Mouse (Mus musculus) liver, embryonic 12.5 days (tissue): ENCODE data around the gene Dnase1l3. TPM values are rescaled to one million over a fixed set of nuclear protein-coding genes. Genes with fewer than 3 reads are reported as not detected.
A peak's percentile ranks its signal among the peaks of the same experiment; 100 is the strongest.

Source experiments
- ATAC-seq: fragments of 200-750 bp; cut with Nextera tagmentation; 2 replicates; pipeline ENCODE4 v1.8.0; 2017; ENCODE audit warnings: moderate number of reproducible peaks, mild to moderate bottlenecking, moderate library complexity
- H3K27ac ChIP-seq: fragments of 300-500 bp; sonication (generic); 2 replicates; pipeline ENCODE4 v1.5.1; 2016; ENCODE audit warnings: mild to moderate bottlenecking
- H3K27me3 ChIP-seq: fragments of 300-500 bp; sonication (generic); replicated peaks from 2 replicates; pipeline ENCODE4 v1.6.1; 2016; ENCODE audit warnings: mild to moderate bottlenecking, moderate library complexity
- H3K36me3 ChIP-seq: fragments of 300-500 bp; sonication (generic); 2 replicates; pipeline ENCODE4 v1.6.1; 2016; ENCODE audit warnings: mild to moderate bottlenecking, moderate library complexity
- H3K4me1 ChIP-seq: fragments of 300-500 bp; sonication (generic); 2 replicates; pipeline ENCODE4 v1.6.1; 2016
- H3K4me2 ChIP-seq: fragments of 300-500 bp; sonication (generic); 2 replicates; pipeline ENCODE4 v1.6.1; 2016; ENCODE audit warnings: mild to moderate bottlenecking, moderate library complexity
- H3K4me3 ChIP-seq: fragments of 300-500 bp; sonication (generic); 2 replicates; pipeline ENCODE4 v1.5.1; 2016; ENCODE audit warnings: mild to moderate bottlenecking, moderate library complexity
- H3K9ac ChIP-seq: fragments of 300-500 bp; sonication (generic); 2 replicates; pipeline ENCODE4 v1.6.1; 2016; ENCODE audit warnings: mild to moderate bottlenecking, moderate library complexity
- H3K9me3 ChIP-seq: fragments of 300-500 bp; sonication (generic); replicated peaks from 2 replicates; pipeline ENCODE4 v1.6.1; 2016; ENCODE audit warnings: mild to moderate bottlenecking, moderate library complexity
- WGBS: fragments of 180-500 bp; shearing (Covaris S2); methylation state at CpG from one replicate; pipeline ENCODE4 v1.1.7; 2016; ENCODE audit not compliant: insufficient replicate concordance; 5-methylcytosine and 5-hydroxymethylcytosine counted together
- polyA plus RNA-seq: library from polyadenylated mRNA; unstranded; fragments of >200 nt; fragmentation: Nextera tagmentation; extraction: Ambion mirVana; gene quantifications from 2 replicates; pipeline ENCODE4 v1.2.1, GENCODE M21; 2016

Dnase1l3 gene
- polyA plus RNA-seq, 1 experiment from 2014 or later: 0.79 TPM

GRCm38 (mm10) chr14:7943801-7944135, 50.6 kb downstream of the Dnase1l3 start:
- 75% methylated on average over 3 of the region's 3 CpGs for WGBS
- Histone ChIP-seq H3K9ac (no peak overlapping the region), H3K27ac (no peak overlapping the region), H3K4me2 (no peak overlapping the region), H3K4me3 (no peak overlapping the region), H3K9me3 (no peaks in the 10 kb centered on the region), H3K36me3 (peaks cover 48% of the 10 kb centered on the region), H3K4me1 (peaks cover 5% of the 10 kb centered on the region; the same call in 1 of the 2 replicates), H3K27me3 (no peaks in the 10 kb centered on the region)
- ATAC-seq: no peak

- ATAC-seq: no peak
- peaks cover 5% of the 10 kb centered on the region; the same call in 1 of the 2 replicates for H3K4me1 ChIP-seq
- H3K4me3 ChIP-seq: no peak overlapping the region
- H3K9ac ChIP-seq: no peak overlapping the region
- H3K4me2 ChIP-seq: no peak overlapping the region
- H3K27ac ChIP-seq: 0 out of 2 replicates have a peak overlapping the region, but pooled peaks have one; percentile 49
- H3K27me3 ChIP-seq: no peaks in the 10 kb centered on the region
- H3K36me3 ChIP-seq: peaks cover 43% of the 10 kb centered on the region
- H3K9me3 ChIP-seq: no peaks in the 10 kb centered on the region
- WGBS: 65% methylated on average over 7 of the region's 7 CpGs
These were observed 51.1 kb downstream of the Dnase1l3 start for GRCm38 (mm10) chr14:7943101-7943800.

DNA sequence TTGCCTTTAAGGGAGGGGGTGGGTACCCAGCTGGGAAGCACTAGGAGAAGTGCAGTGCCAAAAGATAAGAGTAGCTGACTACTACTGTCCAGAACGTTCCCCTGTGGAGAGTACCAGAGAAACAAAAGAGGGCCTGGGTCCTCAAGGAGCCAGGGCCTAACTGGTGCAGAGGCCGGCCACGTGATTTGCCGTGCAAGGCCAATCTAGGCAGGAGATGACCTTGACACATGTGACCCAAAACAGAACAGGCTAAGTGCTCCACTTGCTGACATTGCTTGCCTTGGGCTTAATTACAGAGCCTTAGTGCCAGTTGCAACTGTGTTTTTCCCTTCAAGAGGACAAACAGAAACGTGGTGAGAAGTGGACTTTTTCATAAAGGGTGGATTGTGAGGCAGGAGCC, 53.0 kb downstream of the Dnase1l3 start:
- WGBS: 50% methylated on average over 5 of the region's 5 CpGs
- H3K9me3 ChIP-seq: no peaks in the 10 kb centered on the region

GRCm38 (mm10) chr14:7938809-7939784, 55.3 kb downstream of the Dnase1l3 start:
- ATAC-seq: no peak
- WGBS: 73% methylated on average over 19 of the region's 19 CpGs

More for the DNA sequence above, 53.0 kb downstream of the Dnase1l3 start:
- H3K9ac ChIP-seq: no peak overlapping the region
- H3K27ac ChIP-seq: no peak overlapping the region
- H3K4me2 ChIP-seq: no peak overlapping the region
- no peak overlapping the region for H3K4me3 ChIP-seq
- peaks cover 10% of the 10 kb centered on the region; the same call in 1 of the 2 replicates for H3K4me1 ChIP-seq
- no peak for ATAC-seq
- H3K36me3 ChIP-seq: peaks cover 42% of the 10 kb centered on the region
- no peaks in the 10 kb centered on the region for H3K27me3 ChIP-seq

DNA sequence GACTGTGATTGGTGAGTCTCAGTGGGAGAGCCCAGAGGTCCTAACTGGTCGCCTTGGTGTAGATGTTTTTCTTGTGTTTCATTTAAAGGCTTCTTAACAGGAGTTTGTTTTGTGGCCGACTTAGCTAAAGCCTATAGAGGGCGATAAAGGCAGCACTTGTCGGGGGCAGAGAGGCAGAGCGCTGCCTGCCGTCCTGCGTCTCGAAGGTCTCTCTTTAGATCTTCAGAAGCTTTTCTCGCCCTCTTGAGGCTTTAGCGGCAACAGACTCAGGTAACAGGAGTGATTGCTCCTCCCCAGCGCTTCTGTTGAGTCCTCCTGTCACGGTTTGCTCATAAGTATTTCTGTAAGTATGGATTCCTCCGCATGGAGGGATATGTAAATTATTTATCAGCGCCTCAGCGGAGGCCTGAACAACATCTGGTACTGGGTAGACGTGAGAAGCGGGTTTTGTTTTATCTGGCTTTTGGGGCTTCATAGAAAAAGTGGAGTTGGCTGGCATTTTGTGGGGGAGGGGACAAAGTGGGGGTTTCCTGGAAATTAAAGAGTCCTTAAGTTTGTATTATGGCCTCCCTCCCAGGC, 57.2 kb downstream of the Dnase1l3 start:
- H3K27me3 ChIP-seq: no peaks in the 10 kb centered on the region
- ATAC-seq: no peak
- H3K27ac ChIP-seq: no peak overlapping the region
- no peak overlapping the region for H3K9ac ChIP-seq
- WGBS: 43% methylated on average over 17 of the region's 17 CpGs
- no peak overlapping the region for H3K4me3 ChIP-seq
- H3K36me3 ChIP-seq: peaks cover 28% of the 10 kb centered on the region
- H3K9me3 ChIP-seq: no peaks in the 10 kb centered on the region
- H3K4me2 ChIP-seq: no peak overlapping the region
- H3K4me1 ChIP-seq: peaks cover 19% of the 10 kb centered on the region

More at GRCm38 (mm10) chr14:7938809-7939784, 55.3 kb downstream of the Dnase1l3 start:
- Histone ChIP-seq H3K4me2 (no peak overlapping the region), H3K27me3 (no peaks in the 10 kb centered on the region), H3K9me3 (no peaks in the 10 kb centered on the region), H3K27ac (no peak overlapping the region), H3K4me1 (peaks cover 10% of the 10 kb centered on the region; the same call in 1 of the 2 replicates), H3K36me3 (peaks cover 37% of the 10 kb centered on the region), H3K4me3 (no peak overlapping the region), H3K9ac (no peak overlapping the region)

DNA sequence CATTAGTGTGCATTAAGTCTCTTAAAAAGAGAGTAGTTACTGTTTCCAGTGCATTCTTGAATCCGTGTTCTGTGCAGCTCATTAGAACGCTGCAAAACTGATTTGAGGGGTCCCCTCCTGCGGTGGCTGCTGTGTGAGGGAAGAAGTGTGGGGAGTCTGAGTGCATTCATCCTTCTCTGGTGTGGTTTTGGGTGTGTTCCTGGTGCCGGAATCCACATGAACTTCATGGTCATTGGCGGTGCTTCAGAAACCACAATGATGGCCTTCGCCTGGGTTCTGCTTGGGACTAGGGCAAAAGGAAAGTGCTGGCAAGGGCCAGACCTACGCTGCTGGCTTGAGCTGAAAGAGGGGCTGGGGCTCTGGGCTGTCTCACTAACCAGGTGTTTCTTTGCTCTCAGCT, 60.2 kb downstream of the Dnase1l3 start:
- H3K9ac ChIP-seq: no peak overlapping the region
- peaks cover 24% of the 10 kb centered on the region for H3K4me1 ChIP-seq
- H3K27ac ChIP-seq: no peak overlapping the region
- no peak overlapping the region for H3K4me3 ChIP-seq
- H3K27me3 ChIP-seq: no peaks in the 10 kb centered on the region
- no peak for ATAC-seq
- H3K9me3 ChIP-seq: no peaks in the 10 kb centered on the region
- no peak overlapping the region for H3K4me2 ChIP-seq
- 68% methylated on average over 7 of the region's 7 CpGs for WGBS
- H3K36me3 ChIP-seq: peaks cover 41% of the 10 kb centered on the region

DNA sequence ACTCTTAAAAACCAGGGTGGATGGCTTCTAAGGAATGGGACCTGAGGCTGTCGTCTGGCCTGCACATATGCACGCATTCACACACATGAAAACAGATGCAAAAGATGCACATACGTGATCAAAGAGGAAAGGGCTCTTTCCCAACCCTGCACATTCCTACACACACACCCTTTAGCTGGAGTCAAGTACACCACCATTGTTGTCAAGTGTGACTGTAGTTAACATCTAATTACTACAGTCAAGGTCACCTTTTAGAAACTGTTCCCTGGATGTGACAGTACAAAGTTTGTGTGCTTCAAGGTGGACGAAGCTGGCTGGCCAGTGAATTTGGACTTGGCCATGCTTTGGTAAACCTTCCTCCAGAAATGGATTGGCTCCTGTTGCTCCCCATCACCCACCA, 62.2 kb downstream of the Dnase1l3 start:
- Histone ChIP-seq H3K4me1 (peaks cover 30% of the 10 kb centered on the region), H3K27me3 (no peaks in the 10 kb centered on the region), H3K27ac (no peak overlapping the region), H3K36me3 (peaks cover 54% of the 10 kb centered on the region), H3K9me3 (no peaks in the 10 kb centered on the region), H3K9ac (no peak overlapping the region), H3K4me2 (no peak overlapping the region), H3K4me3 (no peak overlapping the region)
- 80% methylated on average over 4 of the region's 4 CpGs for WGBS
- no peak for ATAC-seq

GRCm38 (mm10) chr14:7929029-7929428, 65.3 kb downstream of the Dnase1l3 start:
- 20% methylated on average over 7 of the region's 7 CpGs for WGBS
- H3K4me2 ChIP-seq: no peak overlapping the region
- H3K9me3 ChIP-seq: no peaks in the 10 kb centered on the region
- peaks cover 65% of the 10 kb centered on the region for H3K36me3 ChIP-seq
- no peaks in the 10 kb centered on the region for H3K27me3 ChIP-seq
- H3K4me1 ChIP-seq: peaks cover 26% of the 10 kb centered on the region
- no peak overlapping the region for H3K9ac ChIP-seq
- no peak overlapping the region for H3K27ac ChIP-seq
- H3K4me3 ChIP-seq: no peak overlapping the region
- peak; percentile 36; the same call in 1 of the 2 replicates for ATAC-seq

- Histone ChIP-seq H3K4me2 (no peak overlapping the region), H3K27me3 (no peaks in the 10 kb centered on the region), H3K9ac (no peak overlapping the region), H3K9me3 (no peaks in the 10 kb centered on the region), H3K36me3 (peaks cover 68% of the 10 kb centered on the region), H3K4me1 (peaks cover 21% of the 10 kb centered on the region), H3K4me3 (no peak overlapping the region), H3K27ac (no peak overlapping the region)
- no peak for ATAC-seq
- 28% methylated on average over 1 of the region's 1 CpGs for WGBS
These were observed 66.0 kb downstream of the Dnase1l3 start for GRCm38 (mm10) chr14:7928362-7928761.

- Histone ChIP-seq H3K27me3 (no peaks in the 10 kb centered on the region), H3K9me3 (no peaks in the 10 kb centered on the region), H3K4me2 (no peak overlapping the region), H3K9ac (no peak overlapping the region), H3K4me3 (no peak overlapping the region), H3K36me3 (peaks cover 63% of the 10 kb centered on the region), H3K27ac (no peak overlapping the region), H3K4me1 (peaks cover under 1% of the 10 kb centered on the region; the same call in 1 of the 2 replicates)
- no peak for ATAC-seq
These were observed 70.7 kb downstream of the Dnase1l3 start for GRCm38 (mm10) chr14:7923635-7924034.

- 36% methylated on average over 5 of the region's 5 CpGs for whole genome bisulfite sequencing
- Histone ChIP-seq H3K4me3 (no peak overlapping the region), H3K9ac (no peak overlapping the region), H3K27me3 (no peaks in the 10 kb centered on the region), H3K36me3 (peaks cover 68% of the 10 kb centered on the region), H3K27ac (no peak overlapping the region), H3K4me1 (no peaks in the 10 kb centered on the region; the same call in 1 of the 2 replicates), H3K4me2 (no peak overlapping the region), H3K9me3 (no peaks in the 10 kb centered on the region)
- ATAC-seq: no peak
These were observed 72.9 kb downstream of the Dnase1l3 start for GRCm38 (mm10) chr14:7921459-7921858.

- Histone ChIP-seq H3K27ac (no peak overlapping the region), H3K4me1 (no peaks in the 10 kb centered on the region; the same call in 1 of the 2 replicates), H3K27me3 (no peaks in the 10 kb centered on the region), H3K4me2 (no peak overlapping the region), H3K9me3 (no peaks in the 10 kb centered on the region), H3K4me3 (no peak overlapping the region), H3K9ac (no peak overlapping the region), H3K36me3 (peaks cover 75% of the 10 kb centered on the region)
- 69% methylated on average over 4 of the region's 4 CpGs for WGBS
- no peak for ATAC-seq
These were observed 74.5 kb downstream of the Dnase1l3 start for GRCm38 (mm10) chr14:7919921-7920320.
